Mouse (Mus musculus): ENCODE data around the gene Iqcm.
"Not testable (repeated sequence)": the region's sequence is repeated elsewhere in the genome, so short reads cannot be mapped to it uniquely, and the experiment has no call there.

Gene Iqcm

DNA sequence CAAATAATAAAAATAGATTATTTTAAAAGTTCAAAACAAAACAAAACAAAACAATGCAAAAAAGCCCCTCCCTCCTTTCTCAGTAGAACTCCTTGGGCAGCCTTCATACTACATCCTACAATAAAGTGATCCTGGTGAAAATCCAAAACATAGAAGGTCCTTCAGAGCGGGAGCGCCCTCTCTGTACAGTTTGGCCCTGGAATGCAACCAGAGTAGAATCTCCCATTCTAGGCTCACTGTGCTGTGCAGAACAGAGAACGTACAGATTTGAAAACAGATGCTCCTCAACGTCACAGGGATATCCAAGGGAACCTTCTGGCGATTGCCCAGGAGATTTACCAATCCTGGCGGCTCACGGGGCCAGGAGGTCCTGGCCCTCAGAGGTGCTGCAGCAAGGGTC is at the start of gene Iqcm:
TSS of gene Iqcm (plus strand) at position 301 of the 400 bp plus-strand sequence.
- DNase-seq: no peak

GRCm38 (mm10) chr8:75406489-75406888 is 42.0 kb upstream of the Iqcm start, which contains the start of gene Gm10358:
Gene Gm10358 (minus strand): TSS chr8:75406589.
- no peak for DNase-seq

DNA sequence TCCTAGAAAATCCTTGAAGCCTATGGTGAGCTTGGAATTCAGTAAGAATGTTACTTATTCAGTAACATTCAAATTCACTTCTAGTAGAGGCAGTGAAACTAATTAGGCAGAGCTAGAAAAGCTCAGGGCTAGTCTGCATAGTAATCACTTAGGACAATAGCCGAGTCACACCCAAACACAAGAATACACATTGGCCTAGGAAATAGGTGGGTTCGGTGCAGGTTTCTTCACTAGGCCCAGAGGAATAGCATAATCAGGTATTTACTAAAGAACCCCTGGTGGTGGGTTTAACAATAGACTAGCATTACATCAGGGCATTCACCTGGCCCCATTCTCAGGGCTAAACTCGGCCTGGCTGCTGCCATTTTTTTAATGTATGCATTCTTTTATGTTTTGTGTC is 32.8 kb upstream of the Iqcm start:
- DNase-seq: not testable (repeated sequence)

DNA sequence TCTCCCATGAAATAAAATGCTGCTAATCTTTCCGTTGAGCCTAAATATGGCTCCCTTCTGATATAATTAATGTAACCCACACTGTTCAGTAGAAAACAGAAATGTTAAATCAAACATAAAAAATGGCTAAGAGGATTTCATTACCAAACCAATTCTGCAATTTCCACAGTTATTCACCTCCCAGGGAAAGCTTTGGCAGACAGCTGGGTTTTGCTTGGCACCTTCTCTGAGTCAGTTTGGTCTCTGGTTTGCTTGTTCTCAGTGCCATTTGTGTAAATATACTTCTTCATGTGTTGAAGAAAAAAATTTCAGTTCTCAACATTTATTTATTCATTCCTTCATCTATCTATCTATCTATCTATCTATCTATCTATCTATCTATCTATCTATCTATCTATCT is 28.3 kb downstream of the Iqcm start:
- no peak for DNase-seq

DNA sequence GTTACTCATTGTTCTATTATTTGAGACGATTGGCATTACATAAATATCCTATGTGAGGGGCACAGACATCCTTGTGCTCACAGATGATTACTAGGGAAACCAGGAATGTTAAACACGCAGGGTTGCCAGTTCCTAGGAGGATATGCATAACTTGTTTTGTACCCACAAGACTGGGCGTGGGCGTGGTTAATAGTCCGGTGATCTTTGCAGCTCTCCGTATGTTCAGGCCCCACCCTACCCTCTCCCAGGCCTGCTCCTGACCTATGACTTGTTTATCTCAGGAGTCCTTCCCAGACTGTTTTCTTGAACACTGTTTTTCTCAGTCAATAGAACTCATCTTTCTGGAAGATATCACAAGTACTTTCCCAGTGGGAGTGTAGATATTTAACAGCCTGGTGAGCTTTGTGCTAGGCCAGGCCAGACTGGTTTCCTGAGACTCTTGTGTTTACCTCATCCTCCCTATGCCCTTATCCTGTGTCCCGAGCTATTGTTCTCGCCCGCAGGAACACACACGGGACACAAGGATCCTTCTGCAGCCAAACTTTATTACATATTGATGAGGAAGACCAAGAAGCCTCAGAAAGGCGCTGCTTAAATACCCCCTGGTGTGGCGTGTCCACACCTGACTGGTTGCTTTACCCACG is 40.7 kb downstream of the Iqcm start:
- DNase-seq: no peak

DNA sequence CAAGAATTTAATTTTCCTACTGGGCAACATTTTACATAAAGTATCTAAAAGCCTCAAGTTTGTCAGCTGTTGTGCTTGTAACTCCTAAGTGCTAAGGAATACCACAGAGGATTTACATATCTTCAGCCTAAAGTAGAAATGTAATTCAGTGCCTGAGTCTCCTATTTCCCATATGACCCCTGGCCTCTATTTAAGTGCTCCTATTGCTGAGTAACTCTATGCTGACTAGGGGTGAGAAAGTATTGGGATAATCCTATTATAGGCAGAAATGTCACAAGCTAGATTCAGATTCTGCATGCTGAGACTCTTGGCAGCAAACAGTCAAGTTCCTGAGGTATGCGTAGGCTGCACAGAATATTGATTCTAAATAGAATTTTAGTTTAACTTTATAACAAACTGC is 60.8 kb downstream of the Iqcm start:
- peak; percentile 1 for DNase-seq

GRCm38 (mm10) chr8:75513786-75514185 is 65.3 kb downstream of the Iqcm start:
- no peak for DNase-seq

DNA sequence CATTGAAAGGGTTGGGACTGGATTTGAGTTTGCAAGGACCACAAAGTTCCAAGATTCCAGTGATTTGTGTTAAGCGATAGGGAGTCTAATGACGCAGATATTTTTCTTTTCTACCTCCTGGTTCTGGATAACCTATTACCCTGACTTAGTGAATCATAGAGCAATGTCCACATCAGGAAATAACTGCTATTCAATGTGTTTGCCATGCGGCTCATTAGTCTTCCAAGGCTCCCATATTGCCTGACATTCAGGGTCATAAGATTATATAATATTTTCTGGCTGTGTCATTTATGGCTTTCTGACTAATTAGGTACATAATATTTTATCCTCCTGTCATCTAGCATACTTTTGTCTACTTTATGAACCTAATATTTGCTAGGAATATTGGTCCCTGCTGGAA is 100.8 kb downstream of the Iqcm start:
- DNase-seq: no peak

- DNase-seq: no peak
These were observed 147.8 kb downstream of the Iqcm start for GRCm38 (mm10) chr8:75596281-75596680.

GRCm38 (mm10) chr8:75642958-75643357 is 194.5 kb downstream of the Iqcm start:
- DNase-seq: no peak

DNA sequence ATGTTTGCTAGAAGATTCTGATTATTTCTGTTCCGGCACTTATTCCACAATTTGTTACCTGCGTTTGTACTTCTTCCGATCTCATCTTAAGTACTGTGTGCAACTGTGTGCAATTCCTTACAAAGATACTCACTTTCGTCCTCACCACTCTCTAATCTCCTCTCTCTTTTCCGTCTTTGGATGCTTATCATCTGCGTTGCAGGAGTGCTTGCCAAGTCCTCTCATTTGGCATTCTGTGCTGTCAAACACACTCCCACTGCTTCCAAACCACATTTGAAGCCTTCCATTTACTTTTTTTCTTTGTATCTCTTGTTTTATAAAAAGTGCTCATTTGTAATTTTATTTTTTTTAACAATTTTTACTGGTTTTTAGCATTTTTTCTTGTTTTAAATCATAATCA is 210.8 kb downstream of the Iqcm start:
- no peak for DNase-seq

DNA sequence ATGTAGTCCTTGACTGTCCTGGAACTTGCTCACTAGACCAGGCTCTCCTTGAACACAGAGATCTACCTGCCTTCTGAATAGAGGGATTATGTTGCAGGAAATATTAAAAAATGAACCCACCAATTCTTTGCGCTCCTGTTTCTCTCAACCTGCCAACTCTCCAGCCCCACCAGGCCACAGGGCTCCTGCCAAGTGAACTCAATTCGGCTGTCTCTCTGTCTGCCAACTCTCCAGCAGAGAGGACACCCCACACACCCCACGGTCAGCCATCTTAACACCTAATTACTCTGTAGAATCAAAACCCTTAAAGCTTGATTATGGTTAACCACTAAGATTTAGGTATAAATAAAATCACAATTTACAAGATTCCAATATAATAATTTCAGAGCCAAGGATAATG is 298.1 kb downstream of the Iqcm start:
- no peak for DNase-seq

DNA sequence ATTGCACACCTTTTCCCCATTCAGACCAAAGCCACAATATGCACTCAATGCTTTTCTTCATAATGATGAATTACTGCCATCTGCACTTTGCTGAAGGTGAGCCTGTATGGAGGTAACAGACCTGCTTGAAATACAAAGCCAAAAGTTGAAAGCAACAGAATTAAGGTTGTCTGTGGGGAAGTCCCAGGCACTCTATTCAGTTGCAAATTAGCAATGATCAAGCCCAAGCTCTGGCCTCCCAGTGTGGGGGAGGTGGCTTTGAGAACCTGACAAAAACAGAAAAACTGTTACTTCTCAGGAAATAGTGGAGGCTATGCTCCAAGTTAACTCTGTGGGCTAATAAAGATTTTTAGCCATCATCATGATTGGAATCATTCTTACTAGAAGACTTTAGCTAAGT is 307.1 kb downstream of the Iqcm start:
- DNase-seq: no peak

GRCm38 (mm10) chr8:75828468-75829132 is 380.1 kb downstream of the Iqcm start:
- DNase-seq: no peak

GRCm38 (mm10) chr8:75835245-75835644 is 386.8 kb downstream of the Iqcm start:
- no peak for DNase-seq

- peak; percentile 14 for DNase-seq
These were observed 469.3 kb downstream of the Iqcm start for GRCm38 (mm10) chr8:75917603-75918344.

GRCm38 (mm10) chr8:75949166-75949565 is 500.7 kb downstream of the Iqcm start:
- DNase-seq: no peak

DNA sequence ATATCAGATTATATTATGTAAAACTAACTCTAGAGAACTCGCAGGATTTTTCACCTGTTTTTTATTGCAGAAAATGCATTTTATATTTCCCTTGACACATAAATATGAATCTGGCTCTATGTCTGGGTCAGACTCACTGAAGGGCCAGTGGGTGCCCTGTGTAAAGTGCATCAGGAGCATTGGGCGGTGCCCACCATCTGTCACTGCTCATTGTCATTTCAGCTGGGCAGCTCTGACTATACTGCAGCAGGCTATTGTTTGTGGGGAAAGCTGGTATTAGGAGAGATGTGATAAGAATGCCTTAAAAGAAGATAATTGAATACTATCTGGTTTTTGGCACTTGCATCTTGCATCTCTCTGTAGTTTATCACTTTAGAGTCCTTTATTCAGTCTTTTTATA is 507.5 kb downstream of the Iqcm start:
- DNase-seq: peak; percentile 1

GRCm38 (mm10) chr8:76018501-76018900 is 570.0 kb downstream of the Iqcm start:
- DNase-seq: no peak

All from embryo, embryonic 11 days (tissue).